Mouse (Mus musculus) spleen, embryonic (tissue): Measurements from ENCODE around the gene Cdk19.

Experiments used
- CTCF ChIA-PET: fragments of 350-600 bp; sonication (Branson Sonifier 250); formaldehyde crosslinking; loops from one replicate; lab custom pipeline; 2022; lab: Charles Lee

Gene Cdk19

DNA sequence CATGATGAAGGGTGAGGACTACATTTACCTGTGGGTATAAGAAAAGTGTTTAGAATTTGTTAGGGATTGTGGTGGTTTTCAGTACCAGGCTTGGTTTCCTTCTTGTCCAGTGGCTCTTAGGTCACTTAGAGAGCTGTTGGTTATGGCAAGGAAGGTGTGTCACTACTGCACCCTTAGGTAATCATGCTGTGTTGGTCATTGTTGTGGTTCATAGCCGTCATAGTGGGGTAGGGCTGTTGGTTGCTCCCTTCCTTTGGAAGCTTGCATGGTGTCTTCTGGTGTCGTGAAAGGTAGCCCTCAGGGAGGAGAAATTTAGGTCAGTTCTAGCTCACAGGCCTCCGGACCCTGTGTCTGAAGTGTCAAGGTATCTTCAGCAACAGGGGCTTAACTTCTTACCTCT is 46.0 kb downstream of the Cdk19 start:
- CTCF ChIA-PET = interaction anchor here (0.5 kb wide), 1 partner anchor 92 kb away, joined by 3 read pairs; no protein-coding TSS in a partner anchor

DNA sequence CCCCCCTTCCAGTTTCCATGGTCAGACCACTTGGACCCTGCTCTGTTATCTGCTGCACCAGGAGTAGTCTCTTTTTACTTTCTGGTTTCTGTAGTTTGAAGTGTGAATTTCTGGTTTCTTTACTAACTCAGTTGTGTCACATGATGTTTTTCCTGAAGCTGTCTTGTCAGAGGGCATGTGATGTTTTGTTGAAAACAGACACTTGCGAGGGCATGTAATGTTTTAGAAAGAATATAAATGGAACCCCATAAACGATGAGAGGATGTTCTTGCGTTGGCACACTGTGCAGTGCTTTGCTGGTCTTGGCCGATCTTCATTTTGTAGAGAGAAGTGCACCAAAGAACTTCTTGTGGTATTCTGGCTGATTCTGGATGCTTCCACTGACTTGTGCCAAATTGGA is 46.8 kb downstream of the Cdk19 start:
- CTCF ChIA-PET = no interaction called here

DNA sequence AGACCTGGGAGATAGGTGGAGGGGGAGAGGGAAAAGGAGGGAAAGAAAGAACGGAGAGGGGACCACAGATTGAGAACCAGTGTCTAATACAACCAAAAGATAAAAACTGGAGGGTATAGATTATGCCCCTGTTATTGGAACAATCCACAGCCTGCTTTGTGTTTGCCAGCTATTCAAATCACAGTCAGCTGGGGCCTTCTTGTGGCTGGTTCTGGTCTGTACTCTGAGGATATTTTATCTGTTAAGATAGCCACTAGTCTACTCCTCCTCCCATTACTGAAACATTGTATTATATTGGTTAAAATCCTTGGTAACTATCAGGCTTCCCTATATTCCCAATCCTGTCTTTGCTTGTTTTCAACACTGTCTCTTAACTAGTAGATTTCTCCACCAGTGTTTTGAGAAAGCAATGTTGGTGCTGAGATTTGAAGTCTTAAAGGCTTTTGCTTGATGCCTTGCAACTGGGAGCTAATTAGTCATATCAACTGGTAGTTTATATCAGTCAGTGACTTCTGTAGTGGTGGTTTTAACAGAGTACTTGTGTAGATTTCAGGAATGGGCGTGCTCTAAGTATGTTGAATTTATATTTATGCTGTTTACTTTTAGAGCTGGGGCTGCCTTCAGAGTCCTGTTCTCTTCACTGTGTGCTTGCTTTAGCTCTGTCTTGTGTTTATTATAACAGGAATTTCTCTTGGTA is 54.2 kb downstream of the Cdk19 start:
- CTCF ChIA-PET = interaction anchor here (0.6 kb wide), 1 partner anchor 84 kb away, joined by 3 read pairs; no protein-coding TSS in a partner anchor

DNA sequence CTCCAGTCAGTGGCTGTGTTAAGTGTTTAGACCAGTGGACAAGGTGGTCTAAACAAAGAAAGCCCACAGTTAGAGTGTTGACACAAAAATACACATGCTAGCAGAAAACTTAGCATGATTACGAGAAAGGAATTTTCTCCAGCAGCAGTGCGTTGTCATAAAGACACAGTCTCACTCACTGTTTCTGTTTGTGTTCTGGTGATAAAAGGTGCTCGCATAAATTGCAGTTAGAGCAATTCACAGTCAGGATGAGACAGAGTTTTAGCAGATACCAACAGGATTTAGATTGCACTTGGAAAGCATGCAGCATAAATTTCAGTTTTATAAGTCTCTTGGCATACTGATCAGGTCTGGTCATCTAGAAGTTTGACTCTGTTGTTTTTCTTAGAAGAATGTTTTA is 59.5 kb downstream of the Cdk19 start:
- CTCF ChIA-PET = no interaction called here

DNA sequence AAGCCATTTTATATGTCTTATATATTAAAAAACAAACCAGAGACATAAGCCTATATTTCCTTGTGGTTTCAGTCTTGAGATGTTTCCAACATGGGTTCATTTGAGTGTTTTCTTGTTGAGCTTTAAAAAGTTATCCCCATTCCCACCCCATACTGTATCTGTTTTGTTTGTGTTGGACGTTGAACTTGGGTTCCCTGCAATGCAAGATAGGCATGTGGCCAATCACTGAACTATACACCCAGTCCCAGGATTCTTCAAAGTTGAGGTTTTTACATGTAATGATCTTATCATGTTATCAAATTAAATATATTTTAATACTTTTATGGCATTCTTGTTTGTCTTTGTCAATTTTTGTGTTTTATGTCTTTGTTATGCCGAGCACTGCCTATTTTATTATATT is 60.0 kb downstream of the Cdk19 start:
- CTCF ChIA-PET = no interaction called here

DNA sequence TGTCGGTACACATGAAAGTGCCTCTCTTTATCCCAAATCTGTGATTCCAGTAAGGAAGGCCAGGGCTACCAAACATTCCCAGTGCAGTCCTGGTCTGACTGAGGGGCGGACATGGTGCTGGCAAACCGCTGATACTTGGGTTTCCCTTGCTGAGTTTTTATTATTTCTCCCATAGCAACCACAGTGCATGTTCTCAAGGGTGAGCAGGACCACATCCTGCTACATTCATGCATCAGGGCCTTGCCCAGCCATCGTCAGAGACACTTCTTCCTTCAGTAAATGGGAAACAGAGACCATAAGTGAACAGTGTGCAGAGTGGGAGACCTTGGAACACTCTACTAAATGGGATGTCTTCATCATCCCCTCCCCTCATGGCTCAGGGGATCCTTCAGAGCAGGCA is 60.9 kb downstream of the Cdk19 start:
- CTCF ChIA-PET = no interaction called here

DNA sequence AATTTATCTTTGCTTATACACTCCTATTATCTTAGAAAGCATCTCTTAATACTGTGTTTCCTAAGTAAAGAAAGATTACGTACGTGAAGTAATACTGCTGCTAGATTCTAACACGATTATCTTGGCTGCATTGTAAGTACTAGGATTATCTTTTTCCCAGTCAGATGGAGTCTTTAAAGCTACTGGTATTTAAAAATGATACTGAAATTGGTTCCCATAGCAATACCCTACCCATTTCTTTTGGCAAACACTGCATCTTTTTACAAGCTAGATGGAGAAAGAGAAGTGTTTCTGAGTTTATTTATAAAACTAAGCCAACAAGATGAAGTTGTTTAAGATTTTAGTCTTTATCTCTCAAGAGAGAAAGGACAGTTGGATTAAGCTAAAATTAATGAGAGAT is 67.3 kb downstream of the Cdk19 start:
- CTCF ChIA-PET = no interaction called here

DNA sequence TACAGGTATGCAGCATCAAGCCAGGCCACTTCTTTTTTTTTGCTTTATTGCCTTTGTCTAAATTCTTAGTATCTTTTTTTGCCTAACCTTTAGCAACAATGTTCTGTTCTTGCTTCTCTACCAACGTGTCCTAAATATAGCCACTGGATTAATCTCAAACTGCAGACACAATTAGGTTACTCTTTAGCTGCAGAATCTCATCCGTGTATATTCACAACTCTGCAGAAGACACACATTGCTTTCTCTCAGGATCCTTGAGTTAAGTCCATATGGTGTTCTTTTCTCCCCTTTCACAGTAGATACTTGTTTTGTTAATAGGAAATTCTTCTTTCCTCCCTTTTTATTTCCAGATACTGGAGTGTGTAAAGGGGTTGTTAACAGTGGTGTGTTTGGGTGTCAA is 70.0 kb downstream of the Cdk19 start:
- CTCF ChIA-PET = interaction anchor here (0.7 kb wide), 1 partner anchor 64 kb away, joined by 3 read pairs; no protein-coding TSS in a partner anchor

DNA sequence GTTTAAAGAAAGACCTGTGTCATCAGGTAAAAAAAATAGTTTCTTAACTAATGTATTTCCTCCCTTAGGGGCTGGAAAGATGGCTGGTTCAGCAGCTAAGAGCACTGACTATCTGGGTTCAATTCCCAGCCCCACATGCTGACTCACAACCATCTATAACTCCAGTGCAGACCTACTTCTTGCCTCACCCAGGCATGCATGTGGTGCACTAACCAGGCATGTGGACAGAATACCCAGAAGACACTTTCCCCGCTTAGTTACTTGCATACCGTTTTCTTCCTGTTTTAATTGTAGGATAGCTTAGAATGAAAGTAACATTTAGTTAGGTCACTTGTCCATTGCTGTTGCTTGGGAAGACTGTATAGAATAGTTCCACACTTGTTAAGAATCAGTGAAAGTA is 72.0 kb downstream of the Cdk19 start:
- CTCF ChIA-PET = no interaction called here

DNA sequence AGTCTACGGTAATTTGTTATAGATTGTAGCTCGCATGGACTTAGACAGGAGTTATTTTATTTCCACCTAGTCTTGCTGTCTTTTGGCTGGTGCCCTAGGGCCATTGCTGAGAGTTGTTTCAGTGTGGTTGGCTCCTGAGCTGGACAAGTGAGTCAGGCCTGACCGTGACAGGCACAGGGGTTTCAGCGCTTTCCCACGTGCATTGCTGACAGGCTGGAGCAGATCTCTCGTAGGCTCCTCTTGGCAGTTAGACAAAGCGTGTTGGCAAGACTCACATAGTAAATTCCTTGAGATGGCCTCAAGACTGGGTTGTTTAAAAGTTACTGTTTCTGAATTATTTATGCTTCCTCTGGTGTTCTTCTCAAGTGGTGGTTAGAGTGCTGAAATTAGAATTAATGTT is 77.6 kb downstream of the Cdk19 start:
- CTCF ChIA-PET = no interaction called here

DNA sequence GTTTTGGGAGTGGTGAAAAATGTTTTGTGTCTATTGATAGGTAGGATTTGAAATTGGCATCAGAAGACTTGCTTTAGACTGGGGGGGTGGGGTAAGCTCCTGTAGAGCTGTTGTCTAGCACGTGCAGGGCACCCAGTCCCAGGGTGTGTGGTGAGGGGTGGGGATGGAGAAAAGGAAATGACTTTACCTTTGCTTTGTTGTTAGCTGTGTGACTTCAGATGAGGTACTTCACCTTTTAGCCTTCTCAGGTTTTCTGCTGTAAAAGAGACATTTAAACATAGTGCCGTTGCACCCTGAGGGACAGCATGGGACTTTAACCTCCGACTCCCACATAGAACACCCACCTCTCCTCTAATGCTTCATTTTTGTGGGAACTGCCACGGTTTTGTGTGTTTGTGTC is 80.5 kb downstream of the Cdk19 start:
- CTCF ChIA-PET = no interaction called here

DNA sequence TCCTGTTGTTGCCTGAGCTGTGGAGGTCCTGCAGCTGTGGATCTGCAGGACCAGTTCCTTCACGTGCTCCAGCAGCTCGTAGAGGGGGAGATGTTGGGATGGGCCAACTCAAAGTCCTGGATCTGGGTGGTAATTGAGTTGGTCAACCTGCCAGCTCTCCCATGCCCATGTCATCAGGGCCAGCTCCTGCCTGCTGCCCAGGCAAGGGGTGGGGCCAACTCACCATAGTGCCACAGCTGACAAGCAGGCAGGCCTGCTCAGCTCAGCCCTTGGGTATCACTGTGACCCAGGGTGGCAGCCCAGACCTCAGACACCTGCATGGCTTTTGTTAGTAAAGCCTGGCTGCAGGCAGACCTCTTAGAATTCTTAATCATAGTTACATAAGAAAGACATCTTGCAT is 81.3 kb downstream of the Cdk19 start:
- CTCF ChIA-PET = interaction anchor here (0.7 kb wide), 1 partner anchor 13 kb away, joined by 3 read pairs; no protein-coding TSS in a partner anchor

DNA sequence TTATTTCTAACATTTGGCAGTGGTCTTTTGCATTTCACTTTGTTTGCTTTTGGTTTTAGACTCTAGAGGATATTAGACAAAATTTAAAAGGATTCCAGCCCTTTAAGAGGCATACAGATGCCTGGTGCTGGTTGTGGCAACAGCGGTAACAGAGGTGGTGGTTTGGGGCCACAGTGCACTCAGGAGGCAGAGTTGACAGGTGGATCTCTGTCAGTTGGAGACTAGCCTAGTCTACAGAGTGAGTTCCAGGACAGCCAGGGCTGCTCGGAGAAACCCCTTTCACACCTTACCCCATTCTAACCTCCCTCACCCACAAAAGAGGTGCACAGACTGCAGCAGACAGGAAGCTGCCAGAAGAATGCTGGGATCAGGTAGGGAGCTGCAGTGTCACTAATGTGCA is 82.4 kb downstream of the Cdk19 start:
- CTCF ChIA-PET = no interaction called here

DNA sequence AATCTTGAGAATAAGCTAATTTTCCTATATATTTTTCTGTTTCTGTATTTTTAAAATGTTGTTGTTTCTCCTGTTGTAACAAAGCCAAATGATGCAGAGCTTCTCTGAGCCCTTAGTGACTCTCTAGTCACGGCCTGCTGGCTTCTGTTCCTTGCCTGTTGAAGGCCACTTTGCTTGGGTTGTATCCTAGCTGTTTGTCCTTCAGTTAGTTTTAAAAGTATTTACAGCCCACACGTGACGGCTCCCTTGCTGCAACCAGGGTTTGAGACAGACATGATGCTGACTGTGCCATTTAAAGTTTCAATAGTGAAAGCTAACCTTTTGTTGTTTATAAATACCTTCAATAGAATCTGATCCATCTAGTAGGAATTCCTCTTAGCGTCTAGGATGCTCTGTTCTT is 83.3 kb downstream of the Cdk19 start:
- CTCF ChIA-PET = no interaction called here

DNA sequence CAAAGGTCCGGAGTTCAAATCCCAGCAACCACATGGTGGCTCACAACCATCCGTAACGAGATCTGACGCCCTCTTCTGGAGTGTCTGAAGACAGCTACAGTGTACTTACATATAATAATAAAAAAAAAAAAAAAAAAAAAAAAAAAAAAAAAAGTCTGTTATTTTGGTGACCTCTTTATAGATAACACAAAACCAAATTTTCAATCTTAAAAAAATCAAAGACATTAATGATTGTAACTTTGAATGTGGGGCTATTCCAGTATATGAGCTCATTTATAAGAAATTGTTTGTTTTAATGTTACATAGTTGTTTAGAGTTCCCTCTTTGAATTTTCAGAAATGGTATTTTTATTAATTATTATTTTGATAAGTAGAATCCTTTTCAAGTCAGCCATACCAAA is 85.1 kb downstream of the Cdk19 start:
- CTCF ChIA-PET = interaction anchor here (0.5 to 0.6 kb wide), 2 partner anchors 54 to 740 kb away, joined by 3 to 4 read pairs; no protein-coding TSS in a partner anchor

DNA sequence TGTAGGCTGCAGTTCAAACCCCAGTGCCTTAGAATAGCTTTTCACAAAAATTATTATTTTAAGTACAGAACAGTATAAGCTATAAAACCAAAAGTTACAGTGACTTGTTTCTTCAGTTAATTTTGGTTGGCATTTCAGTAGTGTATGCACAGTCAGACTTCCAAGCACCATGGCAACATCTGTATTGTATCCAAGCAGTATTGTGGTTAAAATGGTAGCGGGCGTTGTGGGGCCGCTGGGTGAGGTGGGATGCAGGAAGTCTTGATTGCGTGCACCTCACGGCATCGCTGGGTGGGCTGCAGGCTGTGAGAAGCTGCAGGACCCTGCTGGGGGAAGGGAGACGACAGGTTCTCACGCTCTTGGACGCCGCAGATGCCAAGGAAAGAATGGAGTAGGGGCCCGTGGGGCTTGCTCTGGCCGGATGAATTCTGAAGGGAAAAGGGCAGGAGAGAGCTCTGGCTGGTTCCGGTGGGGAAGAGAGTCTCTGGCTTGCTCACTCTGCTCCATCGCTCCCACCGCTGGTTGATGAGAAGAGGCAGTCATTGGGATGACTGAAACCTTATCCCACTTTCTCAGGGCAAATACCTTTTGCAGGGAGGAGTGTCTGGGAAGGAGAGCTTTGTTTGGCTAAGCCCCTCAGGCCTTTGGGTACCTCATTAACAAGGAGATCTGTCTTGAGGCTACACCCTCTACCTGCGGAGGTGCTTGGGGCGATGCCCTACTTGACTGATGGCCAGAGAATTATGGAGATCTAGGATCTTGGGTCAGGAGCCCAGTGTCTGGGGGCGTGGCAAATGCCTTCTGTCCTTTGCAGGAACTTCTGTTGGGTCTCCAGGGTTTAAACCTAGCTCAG is 86.1 kb downstream of the Cdk19 start:
- CTCF ChIA-PET = interaction anchor here (0.5 to 0.6 kb wide), 2 partner anchors 23 to 96 kb away, joined by 3 to 4 read pairs; no protein-coding TSS in a partner anchor

DNA sequence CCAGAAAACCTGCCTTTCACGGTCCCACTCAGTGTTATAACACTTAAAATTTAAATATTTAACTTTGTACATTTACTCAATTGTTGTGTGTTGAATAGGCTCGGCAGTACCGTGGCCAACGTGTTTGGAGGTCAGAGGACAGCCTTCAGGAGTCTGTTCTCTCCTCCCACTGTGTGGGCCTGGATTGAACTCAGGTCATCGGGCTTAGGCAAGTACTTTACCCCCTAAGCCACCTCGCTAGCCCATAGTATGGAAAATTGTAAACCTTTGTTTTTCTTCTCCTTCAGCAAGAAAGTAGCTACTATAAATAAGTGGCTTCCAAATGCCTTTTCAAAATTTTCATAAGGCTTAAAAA is 86.7 kb downstream of the Cdk19 start:
- CTCF ChIA-PET = no interaction called here

DNA sequence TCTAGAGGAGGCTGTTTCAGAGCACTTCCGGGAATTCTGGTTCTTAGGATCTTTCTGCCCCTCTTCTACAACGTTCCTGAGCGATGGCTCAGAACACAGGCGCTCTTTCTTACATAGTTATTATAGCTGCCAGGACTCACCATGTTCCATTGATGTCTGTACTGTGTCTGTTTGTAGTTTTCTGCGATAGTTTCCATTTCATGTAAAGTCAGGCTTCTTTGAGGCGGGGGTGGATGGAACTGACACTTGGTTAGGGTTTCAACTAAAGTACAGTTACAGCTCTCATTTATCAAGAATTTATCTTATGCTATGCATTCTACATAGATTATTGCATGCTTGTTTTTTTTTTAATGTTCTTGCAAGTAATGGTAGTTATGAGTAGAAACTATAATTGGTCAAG is 89.3 kb downstream of the Cdk19 start:
- CTCF ChIA-PET = no interaction called here

DNA sequence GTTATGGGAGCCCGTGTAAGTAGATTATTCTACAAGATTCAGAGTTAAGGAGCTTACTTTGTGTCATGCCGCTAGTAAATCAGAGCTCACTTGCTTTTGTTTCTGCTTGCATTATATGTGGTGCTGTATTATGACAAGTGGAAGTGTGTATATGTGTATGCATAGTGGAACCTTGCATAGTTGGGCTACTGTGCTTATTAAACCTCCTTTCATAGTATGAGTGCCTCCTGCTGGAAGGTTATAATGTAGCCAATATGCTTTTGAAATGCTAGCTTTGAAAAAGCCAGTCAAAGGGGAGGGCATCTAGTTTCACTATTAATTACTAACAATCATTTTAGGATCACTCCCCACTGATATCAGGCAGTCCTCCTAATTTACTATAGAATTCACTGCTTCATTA is 89.7 kb downstream of the Cdk19 start:
- CTCF ChIA-PET = no interaction called here

DNA sequence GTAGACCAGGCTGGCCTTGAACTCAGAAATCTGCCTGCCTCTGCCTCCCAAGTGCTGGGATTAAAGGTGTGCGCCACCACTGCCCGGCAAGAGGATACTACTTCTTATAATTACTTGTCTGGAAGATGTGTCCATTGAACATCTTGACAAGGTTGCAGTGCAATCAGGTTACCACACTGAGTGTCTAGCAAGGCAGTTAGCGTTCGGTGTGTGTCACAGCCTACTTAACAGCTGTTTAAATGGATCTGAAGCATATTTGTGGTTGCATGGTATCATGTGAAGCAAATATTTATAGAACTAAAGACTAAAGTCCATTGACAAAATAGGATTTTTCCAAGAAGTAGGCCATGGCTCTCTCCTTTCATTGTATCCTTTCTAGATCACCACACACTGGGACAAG is 90.8 kb downstream of the Cdk19 start:
- CTCF ChIA-PET = interaction anchor here (0.6 kb wide), 1 partner anchor 152 kb away, joined by 6 read pairs; no protein-coding TSS in a partner anchor

DNA sequence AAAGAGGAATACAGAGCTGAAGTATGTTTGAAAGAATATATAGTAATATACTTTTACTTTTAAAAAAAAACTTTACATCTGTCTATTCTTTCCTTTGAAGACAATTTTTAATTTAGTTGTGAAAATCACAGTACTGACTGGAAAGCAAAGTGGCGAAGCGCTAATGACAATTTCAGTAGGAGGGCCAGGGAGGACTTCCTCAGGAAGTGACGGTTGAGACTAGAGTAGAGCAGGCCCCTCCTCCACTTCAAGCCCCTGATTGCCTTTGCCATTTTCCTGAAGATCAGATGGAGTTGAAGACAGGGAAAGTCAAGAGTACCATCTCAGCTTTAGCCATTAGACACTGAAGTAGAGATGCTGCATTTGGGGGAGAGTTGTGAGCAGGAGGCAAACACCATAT is 92.6 kb downstream of the Cdk19 start:
- CTCF ChIA-PET = interaction anchor here (0.5 kb wide), 1 partner anchor 18 kb away, joined by 3 read pairs; no protein-coding TSS in a partner anchor

DNA sequence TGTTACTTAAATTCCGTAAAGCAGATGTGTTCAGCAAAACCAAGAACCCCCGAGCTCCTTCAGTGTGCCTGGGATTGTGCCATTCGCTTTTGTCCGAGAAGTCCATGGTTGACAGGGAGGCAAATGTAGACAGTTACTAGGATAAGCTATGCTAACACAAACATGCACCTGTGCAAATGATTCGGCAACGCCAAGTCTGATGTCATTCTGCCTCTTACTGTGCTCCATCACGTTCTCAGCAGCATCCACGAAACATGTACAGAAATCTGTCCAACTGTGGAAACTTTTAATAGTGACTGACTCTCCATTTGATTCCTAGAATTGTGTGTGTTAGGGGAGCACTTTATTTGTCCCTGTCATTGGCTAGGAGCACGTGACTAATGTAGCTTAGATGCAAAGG is 93.0 kb downstream of the Cdk19 start:
- CTCF ChIA-PET = interaction anchor here (0.5 kb wide), 1 partner anchor 18 kb away, joined by 3 read pairs; no protein-coding TSS in a partner anchor

DNA sequence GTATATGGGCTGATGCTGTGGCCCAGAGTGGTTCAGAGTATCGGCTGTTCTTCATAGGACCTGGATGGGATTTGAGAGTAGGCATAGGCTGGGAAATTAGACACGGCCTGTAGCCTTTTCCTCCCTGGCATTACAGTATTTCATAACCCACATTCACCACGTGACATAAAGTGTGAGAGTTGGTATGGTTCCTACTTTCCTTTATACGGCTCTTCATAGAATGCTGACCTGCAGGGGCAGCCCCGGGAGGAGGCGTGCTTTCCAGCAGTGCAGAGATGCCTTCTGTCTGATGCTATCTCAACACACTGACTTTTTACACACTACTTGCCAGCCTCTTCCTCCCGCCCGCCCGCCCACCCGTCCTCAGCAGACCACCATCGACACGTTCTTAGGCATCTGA is 96.0 kb downstream of the Cdk19 start:
- CTCF ChIA-PET = no interaction called here
